Mouse (Mus musculus) cerebellum, adult 2 months (tissue): ENCODE results near the gene Btnl6.

Source experiments
- CTCF ChIP-seq: fragments of 200-500 bp; IDR thresholded peaks from 2 replicates; pipeline ENCODE4 v1.5.1; 2011; ENCODE audit warnings: low read depth, mild to moderate bottlenecking, control low read depth, low read length, moderate library complexity, borderline replicate concordance; ENCODE audit not compliant: insufficient read depth
- POLR2A ChIP-seq: fragments of 200-500 bp; IDR thresholded peaks from 2 replicates; pipeline ENCODE4 v1.6.1; 2011; ENCODE audit warnings: low read length, control low read depth, borderline replicate concordance; ENCODE audit not compliant: insufficient read depth

- TF ChIP-seq POLR2A (no peak), CTCF (no peak)
Observed at GRCm38 (mm10) chr17:34546797-34547196, 29.6 kb upstream of the Btnl6 start.
